Mouse (Mus musculus) heart, postnatal 36 days (tissue): ENCODE results near the gene Olfr1093. TPM values are rescaled to one million over a fixed set of nuclear protein-coding genes. Genes with fewer than 3 reads are reported as not detected.

Source experiments
- DNase-seq, 2 experiments: peaks; one replicate each; pipeline ENCODE4 v3.0.0; 2021 to 2022
- intact Hi-C: fragments of 180-260 bp; cut with DNase I; formaldehyde crosslinking; loops from one replicate; pipeline ENCODE4 v1.15.1; 2025
- total RNA-seq, 2 experiments: library from RNA; stranded (reverse); gene quantifications; 2 replicates each; pipeline ENCODE4 v1.2.3; 2021

Olfr1093 gene
- total RNA-seq, result not detected

GRCm38 (mm10) chr2:86782179-86782578 is at the start of gene Olfr1093:
TSS of gene Olfr1093 (plus strand) at chr2:86782479.
- intact Hi-C loops, result no loop called here
- no peak for DNase-seq

- intact Hi-C loops, result no loop called here
- no peak for DNase-seq
Observed at GRCm38 (mm10) chr2:86733601-86734000, 48.7 kb upstream of the Olfr1093 start, which contains the start of gene Olfr1089. TSS of gene Olfr1089 (minus strand) at chr2:86733701.

GRCm38 (mm10) chr2:86758893-86759292 is 23.4 kb upstream of the Olfr1093 start, which contains the start of gene Olfr1090:
TSS of gene Olfr1090 (minus strand) at chr2:86758993.
- intact Hi-C loops, result no loop called here
- no peak for DNase-seq

- DNase-seq, result no peak
- intact Hi-C loops, result no loop called here
Observed at GRCm38 (mm10) chr2:86761050-86761449, 21.2 kb upstream of the Olfr1093 start.

GRCm38 (mm10) chr2:86809918-86810317 is 27.6 kb downstream of the Olfr1093 start, which contains the start of gene Olfr141:
TSS of gene Olfr141 (minus strand) at chr2:86810018.
- intact Hi-C loops, result no loop called here
- DNase-seq, result no peak

GRCm38 (mm10) chr2:86824363-86824762 is 42.1 kb downstream of the Olfr1093 start, which contains the start of gene Olfr1094:
TSS of gene Olfr1094 (plus strand) at chr2:86824663.
- intact Hi-C loops, result no loop called here

More at GRCm38 (mm10) chr2:86824363-86824762, 42.1 kb downstream of the Olfr1093 start, which contains the start of gene Olfr1094:
- no peak for DNase-seq

Other genes with a start within 250 kb of the Olfr1093 start
- not detected for gene Olfr1079, start 240.0 kb upstream of the Olfr1093 start, total RNA-seq
- not detected for gene Olfr1080, start 224.2 kb upstream of the Olfr1093 start, total RNA-seq
- not detected for gene Olfr1082, start 183.5 kb upstream of the Olfr1093 start, total RNA-seq
- not detected for gene Olfr1084, start 142.8 kb upstream of the Olfr1093 start, total RNA-seq
- not detected for gene Olfr1085, start 120.5 kb upstream of the Olfr1093 start, total RNA-seq
- gene Olfr1086, start 102.4 kb upstream of the Olfr1093 start, total RNA-seq, result not detected
- gene Olfr1087, start 84.1 kb upstream of the Olfr1093 start, total RNA-seq, result not detected
- not detected for gene Olfr1089, start 48.8 kb upstream of the Olfr1093 start, total RNA-seq
- gene Olfr1090, start 23.5 kb upstream of the Olfr1093 start, total RNA-seq, result not detected
- gene Olfr141, start 27.5 kb downstream of the Olfr1093 start, total RNA-seq, result not detected
- not detected for gene Olfr1094, start 42.2 kb downstream of the Olfr1093 start, total RNA-seq
- gene Olfr1095, start 69.2 kb downstream of the Olfr1093 start, total RNA-seq, result not detected
- gene Gm13723, start 92.3 kb downstream of the Olfr1093 start, total RNA-seq, result not detected
- not detected for gene Olfr1097, start 109.7 kb downstream of the Olfr1093 start, total RNA-seq
- not detected for gene Olfr1098, start 142.1 kb downstream of the Olfr1093 start, total RNA-seq
- gene Olfr1099, start 178.2 kb downstream of the Olfr1093 start, total RNA-seq, result not detected
- not detected for gene Olfr1100, start 197.5 kb downstream of the Olfr1093 start, total RNA-seq
- gene Olfr1101, start 208.7 kb downstream of the Olfr1093 start, total RNA-seq, result not detected
- gene Olfr1102, start 215.9 kb downstream of the Olfr1093 start, total RNA-seq, result not detected
- gene Olfr1104, start 244.6 kb downstream of the Olfr1093 start, total RNA-seq, result not detected